Mouse (Mus musculus): ENCODE results near the gene Fbln1. TPM values are rescaled to one million over a fixed set of nuclear protein-coding genes. Genes with fewer than 3 reads are reported as not detected.

The Fbln1 gene
- polyA plus RNA-seq, 1 experiment from 2014 or later: 188 TPM

- H3K27ac ChIP-seq (ENCODE audit: low read depth, low read length): no peak overlapping the region
- H3K4me2 ChIP-seq (replicated peaks; ENCODE audit: low read depth, low read length): no peak overlapping the region
- no peaks in the 10 kb centered on the region for H3K9me3 ChIP-seq (ENCODE audit: control insufficient read depth, low read length)
- peak; percentile 62; the same call in 1 of the 2 replicates for ATAC-seq (ENCODE audit: low FRiP score, low TSS enrichment)
- 76% methylated on average over 22 of the region's 22 CpGs for WGBS
- no peaks in the 10 kb centered on the region for H3K27me3 ChIP-seq (ENCODE audit: control insufficient read depth, insufficient read depth, low read length)
- H3K36me3 ChIP-seq (ENCODE audit: control insufficient read depth, insufficient read depth, low read length): peaks cover 90% of the 10 kb centered on the region
- peaks cover 6% of the 10 kb centered on the region; the same call in 1 of the 2 replicates for H3K4me1 ChIP-seq (ENCODE audit: control insufficient read depth, insufficient read depth, low read length)
- no peak overlapping the region for H3K9ac ChIP-seq (ENCODE audit: low read depth, low read length)
- H3K4me3 ChIP-seq (ENCODE audit: low read length): no peak overlapping the region
Observed at GRCm38 (mm10) chr15:85238821-85239745, 33.3 kb downstream of the Fbln1 start.

- no peak overlapping the region for H3K27ac ChIP-seq (ENCODE audit: low read depth, low read length)
- no peak overlapping the region for H3K4me2 ChIP-seq (replicated peaks; ENCODE audit: low read depth, low read length)
- peaks cover 94% of the 10 kb centered on the region for H3K36me3 ChIP-seq (ENCODE audit: control insufficient read depth, insufficient read depth, low read length)
- H3K27me3 ChIP-seq (ENCODE audit: control insufficient read depth, insufficient read depth, low read length): no peaks in the 10 kb centered on the region
- H3K9ac ChIP-seq (ENCODE audit: low read depth, low read length): no peak overlapping the region
- peaks cover 6% of the 10 kb centered on the region; the same call in 1 of the 2 replicates for H3K4me1 ChIP-seq (ENCODE audit: control insufficient read depth, insufficient read depth, low read length)
- 98% methylated on average over 4 of the region's 4 CpGs for WGBS
- no peak overlapping the region for H3K4me3 ChIP-seq (ENCODE audit: low read length)
- no peak for ATAC-seq (ENCODE audit: low FRiP score, low TSS enrichment)
- no peaks in the 10 kb centered on the region for H3K9me3 ChIP-seq (ENCODE audit: control insufficient read depth, low read length)
Observed at GRCm38 (mm10) chr15:85240086-85240485, 34.3 kb downstream of the Fbln1 start.

DNA sequence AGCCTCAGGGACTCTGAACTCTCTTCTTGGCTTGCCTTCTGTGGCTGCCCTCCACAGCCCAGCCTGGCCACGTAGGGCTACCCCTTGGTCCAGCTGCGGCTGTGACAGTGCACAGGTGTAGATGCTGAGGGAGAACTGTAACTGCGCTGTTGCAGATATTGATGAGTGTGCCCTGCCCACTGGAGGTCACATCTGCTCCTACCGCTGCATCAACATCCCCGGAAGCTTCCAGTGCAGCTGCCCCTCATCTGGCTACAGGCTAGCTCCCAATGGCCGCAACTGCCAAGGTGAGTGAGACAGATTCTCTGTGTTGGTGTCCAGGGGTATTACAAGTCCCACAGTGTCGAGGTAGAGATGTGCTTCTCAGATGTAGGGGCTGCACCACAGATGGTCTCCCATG lies 36.1 kb downstream of the Fbln1 start:
- no peak overlapping the region for H3K4me3 ChIP-seq (ENCODE audit: low read length)
- 93% methylated on average over 7 of the region's 7 CpGs for WGBS
- peaks cover 6% of the 10 kb centered on the region; the same call in 1 of the 2 replicates for H3K4me1 ChIP-seq (ENCODE audit: control insufficient read depth, insufficient read depth, low read length)
- no peaks in the 10 kb centered on the region for H3K27me3 ChIP-seq (ENCODE audit: control insufficient read depth, insufficient read depth, low read length)
- H3K36me3 ChIP-seq (ENCODE audit: control insufficient read depth, insufficient read depth, low read length): peaks cover 93% of the 10 kb centered on the region
- no peak overlapping the region for H3K9ac ChIP-seq (ENCODE audit: low read depth, low read length)
- no peak overlapping the region for H3K4me2 ChIP-seq (replicated peaks; ENCODE audit: low read depth, low read length)
- no peaks in the 10 kb centered on the region for H3K9me3 ChIP-seq (ENCODE audit: control insufficient read depth, low read length)
- no peak for ATAC-seq (ENCODE audit: low FRiP score, low TSS enrichment)
- H3K27ac ChIP-seq (ENCODE audit: low read depth, low read length): no peak overlapping the region

DNA sequence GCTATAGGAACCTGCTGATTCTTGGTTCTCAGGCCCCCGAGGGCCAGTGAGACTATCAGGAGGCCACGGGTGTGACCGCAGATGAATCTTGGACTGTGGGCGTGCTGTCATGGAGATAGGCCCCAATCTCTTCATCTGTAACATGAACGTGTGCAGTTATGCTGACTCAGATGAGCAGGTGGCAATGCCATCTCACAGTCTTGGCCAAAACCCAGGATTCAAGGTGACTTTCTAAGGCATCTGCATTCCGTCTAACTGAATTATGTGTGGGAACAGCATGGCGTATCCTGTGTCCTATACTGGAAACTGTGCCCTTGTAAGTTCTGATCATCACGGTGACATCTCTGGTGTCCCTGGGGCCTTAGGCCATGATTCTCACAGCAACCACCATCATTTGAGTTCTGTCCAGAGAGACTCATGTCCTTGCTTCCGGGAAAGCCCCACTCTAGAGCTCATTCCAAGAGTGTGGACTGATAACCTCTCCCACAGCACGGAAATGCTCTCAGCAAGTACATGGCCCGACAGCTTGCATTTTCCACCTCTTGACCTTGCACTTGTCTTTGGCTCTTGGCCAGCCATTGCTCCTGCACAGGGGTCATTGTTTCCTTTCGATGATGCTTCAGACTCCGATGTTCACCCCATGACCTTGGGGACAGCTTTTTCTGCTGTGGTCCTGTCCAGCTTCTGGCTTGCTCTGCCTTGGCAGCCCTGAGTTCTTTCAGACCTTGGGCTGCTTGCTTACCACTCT lies 38.8 kb downstream of the Fbln1 start:
- Histone ChIP-seq H3K36me3 (ENCODE audit: control insufficient read depth, insufficient read depth, low read length) (peaks cover 74% of the 10 kb centered on the region), H3K4me3 (ENCODE audit: low read length) (no peak overlapping the region)
- ATAC-seq (ENCODE audit: low FRiP score, low TSS enrichment): no peak

GRCm38 (mm10) chr15:85245241-85246010 lies 39.7 kb downstream of the Fbln1 start:
- Histone ChIP-seq H3K36me3 (ENCODE audit: control insufficient read depth, insufficient read depth, low read length) (peaks cover 75% of the 10 kb centered on the region), H3K4me1 (ENCODE audit: control insufficient read depth, insufficient read depth, low read length) (no peaks in the 10 kb centered on the region), H3K27ac (ENCODE audit: low read depth, low read length) (no peak overlapping the region), H3K27me3 (ENCODE audit: control insufficient read depth, insufficient read depth, low read length) (no peaks in the 10 kb centered on the region), H3K9ac (ENCODE audit: low read depth, low read length) (no peak overlapping the region), H3K9me3 (ENCODE audit: control insufficient read depth, low read length) (no peaks in the 10 kb centered on the region), H3K4me2 (replicated peaks; ENCODE audit: low read depth, low read length) (no peak overlapping the region), H3K4me3 (ENCODE audit: low read length) (no peak overlapping the region)
- WGBS: 91% methylated on average over 5 of the region's 5 CpGs
- no peak for ATAC-seq (ENCODE audit: low FRiP score, low TSS enrichment)

More for the DNA sequence above, 38.8 kb downstream of the Fbln1 start:
- WGBS: 89% methylated on average over 13 of the region's 13 CpGs
- Histone ChIP-seq H3K9me3 (ENCODE audit: control insufficient read depth, low read length) (no peaks in the 10 kb centered on the region), H3K27ac (ENCODE audit: low read depth, low read length) (no peak overlapping the region), H3K4me1 (ENCODE audit: control insufficient read depth, insufficient read depth, low read length) (no peaks in the 10 kb centered on the region), H3K27me3 (ENCODE audit: control insufficient read depth, insufficient read depth, low read length) (no peaks in the 10 kb centered on the region), H3K9ac (ENCODE audit: low read depth, low read length) (no peak overlapping the region), H3K4me2 (replicated peaks; ENCODE audit: low read depth, low read length) (no peak overlapping the region)

DNA sequence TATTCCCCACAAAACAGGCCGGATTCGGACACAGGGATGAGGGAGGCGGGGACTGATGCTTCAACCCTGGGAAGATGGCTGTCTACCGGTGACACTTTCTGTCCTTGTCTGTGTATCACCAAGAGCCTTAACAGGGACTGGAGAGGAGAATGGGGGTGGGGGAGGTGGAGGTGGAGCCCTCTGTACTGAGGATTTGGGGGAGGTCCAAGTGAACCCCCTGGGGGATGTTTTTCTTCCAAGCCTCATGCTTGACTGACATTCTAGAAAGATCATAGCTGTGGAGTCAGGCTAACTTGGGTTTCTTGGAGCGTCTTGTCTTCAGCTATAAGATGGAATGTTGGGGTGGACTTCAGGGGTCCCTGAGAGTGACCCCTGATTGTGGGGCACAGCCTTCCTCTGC lies 40.3 kb downstream of the Fbln1 start:
- Histone ChIP-seq H3K27me3 (ENCODE audit: control insufficient read depth, insufficient read depth, low read length) (no peaks in the 10 kb centered on the region), H3K4me2 (replicated peaks; ENCODE audit: low read depth, low read length) (no peak overlapping the region), H3K27ac (ENCODE audit: low read depth, low read length) (no peak overlapping the region), H3K4me1 (ENCODE audit: control insufficient read depth, insufficient read depth, low read length) (no peaks in the 10 kb centered on the region), H3K4me3 (ENCODE audit: low read length) (no peak overlapping the region), H3K9me3 (ENCODE audit: control insufficient read depth, low read length) (no peaks in the 10 kb centered on the region), H3K9ac (ENCODE audit: low read depth, low read length) (no peak overlapping the region), H3K36me3 (ENCODE audit: control insufficient read depth, insufficient read depth, low read length) (peaks cover 75% of the 10 kb centered on the region)
- WGBS: 85% methylated on average over 5 of the region's 5 CpGs
- no peak for ATAC-seq (ENCODE audit: low FRiP score, low TSS enrichment)

- WGBS: 39% methylated on average over 6 of the region's 6 CpGs
- peaks cover 75% of the 10 kb centered on the region for H3K36me3 ChIP-seq (ENCODE audit: control insufficient read depth, insufficient read depth, low read length)
Observed at GRCm38 (mm10) chr15:85246936-85247335, 41.2 kb downstream of the Fbln1 start.

DNA sequence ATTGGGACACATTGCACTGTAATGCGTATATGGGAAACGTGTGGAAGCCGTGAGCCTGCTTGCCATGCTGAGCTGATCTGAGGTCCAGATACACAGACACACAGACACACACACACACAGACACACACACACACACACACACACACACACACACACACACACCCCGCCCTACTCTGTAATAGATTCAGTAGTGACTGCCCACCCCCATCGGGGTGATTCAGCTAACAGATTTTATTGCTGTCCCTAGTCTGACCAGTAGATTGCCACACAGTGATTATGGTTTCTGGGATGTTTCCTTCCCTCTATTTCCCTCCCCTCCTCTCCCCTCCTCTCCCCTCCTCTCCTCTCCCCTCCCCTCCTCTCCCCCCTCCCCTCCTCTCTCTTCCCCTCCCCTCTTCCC lies 42.6 kb downstream of the Fbln1 start:
- Histone ChIP-seq H3K4me1 (ENCODE audit: control insufficient read depth, insufficient read depth, low read length) (no peaks in the 10 kb centered on the region), H3K4me2 (replicated peaks; ENCODE audit: low read depth, low read length) (no peak overlapping the region), H3K27ac (ENCODE audit: low read depth, low read length) (no peak overlapping the region), H3K9ac (ENCODE audit: low read depth, low read length) (no peak overlapping the region), H3K36me3 (ENCODE audit: control insufficient read depth, insufficient read depth, low read length) (peaks cover 72% of the 10 kb centered on the region), H3K9me3 (ENCODE audit: control insufficient read depth, low read length) (no peaks in the 10 kb centered on the region), H3K4me3 (ENCODE audit: low read length) (no peak overlapping the region), H3K27me3 (ENCODE audit: control insufficient read depth, insufficient read depth, low read length) (no peaks in the 10 kb centered on the region)
- 86% methylated on average over 5 of the region's 5 CpGs for WGBS
- no peak for ATAC-seq (ENCODE audit: low FRiP score, low TSS enrichment)

More at GRCm38 (mm10) chr15:85246936-85247335, 41.2 kb downstream of the Fbln1 start:
- Histone ChIP-seq H3K9ac (ENCODE audit: low read depth, low read length) (no peak overlapping the region), H3K9me3 (ENCODE audit: control insufficient read depth, low read length) (no peaks in the 10 kb centered on the region), H3K4me2 (replicated peaks; ENCODE audit: low read depth, low read length) (no peak overlapping the region), H3K27ac (ENCODE audit: low read depth, low read length) (no peak overlapping the region), H3K4me1 (ENCODE audit: control insufficient read depth, insufficient read depth, low read length) (no peaks in the 10 kb centered on the region), H3K4me3 (ENCODE audit: low read length) (no peak overlapping the region), H3K27me3 (ENCODE audit: control insufficient read depth, insufficient read depth, low read length) (no peaks in the 10 kb centered on the region)
- ATAC-seq (ENCODE audit: low FRiP score, low TSS enrichment): no peak

Data from kidney, embryonic 14.5 days (tissue).